Mouse (Mus musculus) lung, embryonic 14.5 days (tissue): ENCODE data around the gene Zfp277. TPM values are rescaled to one million over a fixed set of nuclear protein-coding genes. Genes with fewer than 3 reads are reported as not detected.
A peak's percentile ranks its signal among the peaks of the same experiment; 100 is the strongest.

Experiments used
- ATAC-seq: fragments of 200-750 bp; cut with Nextera tagmentation; 2 replicates; pipeline ENCODE4 v1.8.0; 2017; ENCODE audit warnings: mild to moderate bottlenecking, moderate TSS enrichment, moderate library complexity; ENCODE audit not compliant: insufficient read depth
- DNase-seq: peaks from one replicate; pipeline ENCODE4 v3.0.0-alpha.2; 2015
- H3K27ac ChIP-seq: fragments of 300-500 bp; sonication (generic); 2 replicates; pipeline ENCODE4 v1.5.1; 2014; ENCODE audit warnings: low read depth, mild to moderate bottlenecking, moderate library complexity
- H3K27me3 ChIP-seq: fragments of 300-500 bp; sonication (generic); 2 replicates; pipeline ENCODE4 v1.6.1; 2014; ENCODE audit warnings: low read length, control low read depth; ENCODE audit not compliant: insufficient read depth
- H3K36me3 ChIP-seq: fragments of 300-500 bp; sonication (generic); 2 replicates; pipeline ENCODE4 v1.6.1; 2014; ENCODE audit warnings: control low read depth; ENCODE audit not compliant: insufficient read depth
- H3K4me1 ChIP-seq: fragments of 300-500 bp; sonication (generic); 2 replicates; pipeline ENCODE4 v1.6.1; 2014; ENCODE audit warnings: antibody characterized with exemption, control low read depth; ENCODE audit not compliant: insufficient read depth
- H3K4me2 ChIP-seq: fragments of 300-500 bp; sonication (generic); 2 replicates; pipeline ENCODE4 v1.6.1; 2014; ENCODE audit warnings: mild to moderate bottlenecking
- H3K4me3 ChIP-seq: fragments of 300-500 bp; sonication (generic); 2 replicates; pipeline ENCODE4 v1.5.1; 2014; ENCODE audit warnings: low read depth, low read length
- H3K9ac ChIP-seq: fragments of 300-500 bp; sonication (generic); 2 replicates; pipeline ENCODE4 v1.6.1; 2014
- H3K9me3 ChIP-seq: fragments of 300-500 bp; sonication (generic); 2 replicates; pipeline ENCODE4 v1.6.1; 2016; ENCODE audit warnings: low read depth, low read length, control low read depth
- CTCF ChIP-seq: IDR thresholded peaks from 2 replicates; pipeline ENCODE4 v1.5.1; 2016; ENCODE audit warnings: antibody characterized with exemption, low read depth
- WGBS: fragments of 180-500 bp; shearing (Covaris S2); extraction: QIAGEN DNeasy Blood & Tissue Kit; methylation state at CpG from one replicate; pipeline ENCODE4 v1.1.7; 2014; 5-methylcytosine and 5-hydroxymethylcytosine counted together
- polyA plus RNA-seq: library from polyadenylated mRNA; unstranded; fragments of >200 nt; fragmentation: Nextera tagmentation; extraction: Ambion mirVana; gene quantifications from 2 replicates; pipeline ENCODE4 v1.2.1, GENCODE M21; 2014

The Zfp277 gene
- polyA plus RNA-seq, 1 experiment from 2014 or later, result 46.7 TPM

- H3K4me3 ChIP-seq, result no peak overlapping the region
- ATAC-seq (no peak), DNase-seq (peak; percentile 74)
- H3K36me3 ChIP-seq, result no peaks in the 10 kb centered on the region
- no peaks in the 10 kb centered on the region for H3K9me3 ChIP-seq
- no peaks in the 10 kb centered on the region for H3K27me3 ChIP-seq
- 0 out of 2 replicates have a peak, but pooled peaks cover 6% of the 10 kb centered on the region for H3K4me1 ChIP-seq
- H3K27ac ChIP-seq, result no peak overlapping the region
- no peak overlapping the region for H3K4me2 ChIP-seq
- TF ChIP-seq CTCF, result no peak
- H3K9ac ChIP-seq, result no peak overlapping the region
- WGBS, result 53% methylated on average over 8 of the region's 8 CpGs
Observed at GRCm38 (mm10) chr12:40415312-40415925, 30.3 kb downstream of the Zfp277 start.

DNA sequence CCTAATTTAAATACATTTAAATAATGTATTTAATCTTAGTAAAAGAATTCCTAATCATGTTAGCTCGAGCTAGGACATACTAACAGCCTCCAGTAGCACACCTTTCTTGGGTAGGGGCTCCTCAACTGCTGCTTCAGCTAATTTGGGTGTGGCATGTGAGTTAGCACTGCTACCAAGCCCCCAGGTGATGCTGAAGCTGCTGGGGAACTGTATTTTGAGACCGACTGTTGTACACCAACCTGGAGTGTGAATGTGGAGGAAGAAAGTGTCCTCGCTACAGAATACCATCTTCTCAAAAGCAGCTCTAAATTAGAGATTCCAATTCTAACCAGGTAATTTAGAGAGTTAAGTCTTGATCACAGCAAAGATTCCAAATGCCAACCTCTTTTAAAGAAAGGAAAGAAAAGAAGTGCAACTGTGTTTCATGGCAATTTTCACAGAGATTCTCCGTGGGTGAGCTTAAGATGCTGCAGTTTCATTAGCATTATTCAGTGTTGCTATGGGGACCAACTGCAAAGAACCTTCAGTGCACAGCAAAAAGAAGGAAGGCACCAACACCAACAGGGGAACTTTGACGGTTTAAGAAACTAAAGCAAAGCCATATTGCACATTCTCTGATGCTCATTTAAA is 30.9 kb downstream of the Zfp277 start:
- H3K4me2 ChIP-seq, result no peak overlapping the region
- no peaks in the 10 kb centered on the region for H3K27me3 ChIP-seq
- DNase-seq (no peak), ATAC-seq (no peak)
- whole genome bisulfite sequencing, result 78% methylated on average over 5 of the region's 5 CpGs
- H3K4me3 ChIP-seq, result no peak overlapping the region
- no peak overlapping the region for H3K27ac ChIP-seq
- H3K9ac ChIP-seq, result no peak overlapping the region
- H3K4me1 ChIP-seq, result 0 out of 2 replicates have a peak, but pooled peaks cover 6% of the 10 kb centered on the region
- no peaks in the 10 kb centered on the region for H3K36me3 ChIP-seq
- TF ChIP-seq CTCF, result no peak
- no peaks in the 10 kb centered on the region for H3K9me3 ChIP-seq

GRCm38 (mm10) chr12:40399812-40400211 is 45.9 kb downstream of the Zfp277 start:
- Histone ChIP-seq H3K9ac (no peak overlapping the region), H3K9me3 (no peaks in the 10 kb centered on the region), H3K27me3 (no peaks in the 10 kb centered on the region), H3K4me3 (no peak overlapping the region), H3K4me1 (no peaks in the 10 kb centered on the region), H3K36me3 (no peaks in the 10 kb centered on the region), H3K27ac (no peak overlapping the region), H3K4me2 (no peak overlapping the region)
- DNase-seq (no peak), ATAC-seq (no peak)
- no peak for TF ChIP-seq CTCF
- WGBS, result 90% methylated on average over 10 of the region's 10 CpGs

- WGBS, result 90% methylated on average over 2 of the region's 2 CpGs
Observed at GRCm38 (mm10) chr12:40399386-40399785, 46.3 kb downstream of the Zfp277 start.

GRCm38 (mm10) chr12:40398916-40399315 is 46.8 kb downstream of the Zfp277 start:
- H3K4me3 ChIP-seq, result no peak overlapping the region
- no peaks in the 10 kb centered on the region for H3K9me3 ChIP-seq
- H3K27ac ChIP-seq, result no peak overlapping the region
- no peak for ATAC-seq
- no peaks in the 10 kb centered on the region for H3K4me1 ChIP-seq
- no peaks in the 10 kb centered on the region for H3K27me3 ChIP-seq
- no peak for DNase-seq
- no peak overlapping the region for H3K4me2 ChIP-seq
- TF ChIP-seq CTCF, result no peak
- H3K36me3 ChIP-seq, result no peaks in the 10 kb centered on the region
- 91% methylated on average over 2 of the region's 2 CpGs for WGBS
- H3K9ac ChIP-seq, result no peak overlapping the region

More at GRCm38 (mm10) chr12:40399386-40399785, 46.3 kb downstream of the Zfp277 start:
- TF ChIP-seq CTCF, result no peak
- Histone ChIP-seq H3K4me3 (no peak overlapping the region), H3K4me2 (no peak overlapping the region), H3K4me1 (no peaks in the 10 kb centered on the region), H3K9me3 (no peaks in the 10 kb centered on the region), H3K36me3 (no peaks in the 10 kb centered on the region), H3K27ac (no peak overlapping the region), H3K9ac (no peak overlapping the region), H3K27me3 (no peaks in the 10 kb centered on the region)
- ATAC-seq, result no peak
- no peak for DNase-seq

DNA sequence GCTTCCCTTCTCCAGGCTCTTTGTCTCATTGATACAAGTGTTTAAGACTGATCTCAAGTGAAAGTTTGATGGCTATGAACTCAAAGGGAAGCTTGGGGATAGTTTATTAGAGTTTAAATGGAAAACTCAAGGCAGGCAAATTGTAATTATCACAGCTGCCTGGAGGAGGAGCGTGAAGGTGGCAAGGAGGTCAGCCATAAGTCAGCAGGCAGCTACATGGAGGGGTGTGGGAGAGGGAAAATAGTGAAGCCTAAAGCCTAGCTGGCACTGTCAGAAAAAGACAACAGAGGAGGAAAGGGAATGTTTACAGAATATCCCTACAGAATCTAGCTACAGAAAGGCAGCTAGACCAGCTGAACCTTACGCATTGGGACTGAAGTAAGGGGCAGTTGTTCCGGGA is 52.8 kb downstream of the Zfp277 start:
- Histone ChIP-seq H3K4me1 (no peaks in the 10 kb centered on the region), H3K27me3 (no peaks in the 10 kb centered on the region), H3K9ac (no peak overlapping the region), H3K4me3 (no peak overlapping the region), H3K9me3 (no peaks in the 10 kb centered on the region), H3K36me3 (no peaks in the 10 kb centered on the region), H3K4me2 (no peak overlapping the region), H3K27ac (no peak overlapping the region)
- no peak for TF ChIP-seq CTCF
- 46% methylated on average over 3 of the region's 3 CpGs for WGBS
- DNase-seq, result no peak
- no peak for ATAC-seq

DNA sequence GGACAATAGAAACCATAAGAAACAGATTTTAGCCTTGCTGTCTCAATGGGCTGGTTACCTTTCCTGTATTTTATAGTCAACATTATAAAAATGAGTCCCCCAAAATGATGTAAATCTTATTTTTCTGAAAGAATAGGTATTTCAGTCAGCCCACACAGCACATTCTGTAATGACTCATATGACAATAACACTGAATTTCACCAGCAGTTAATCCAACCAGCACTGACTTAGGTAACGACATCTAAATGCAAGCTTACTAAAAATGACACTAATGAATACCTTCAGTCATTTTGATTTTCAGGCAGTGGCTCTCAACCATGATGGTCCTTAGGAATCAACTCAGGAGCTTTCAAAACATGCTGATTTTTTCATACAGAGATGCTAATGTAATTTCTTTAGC is 54.4 kb downstream of the Zfp277 start:
- no peaks in the 10 kb centered on the region for H3K36me3 ChIP-seq
- no peaks in the 10 kb centered on the region for H3K27me3 ChIP-seq
- TF ChIP-seq CTCF, result no peak
- no peak overlapping the region for H3K27ac ChIP-seq
- H3K4me1 ChIP-seq, result no peaks in the 10 kb centered on the region
- no peaks in the 10 kb centered on the region for H3K9me3 ChIP-seq
- H3K9ac ChIP-seq, result no peak overlapping the region
- H3K4me2 ChIP-seq, result no peak overlapping the region
- WGBS, result 88% methylated on average over 1 of the region's 1 CpGs
- DNase-seq, result no peak
- H3K4me3 ChIP-seq, result no peak overlapping the region
- no peak for ATAC-seq
